Mouse (Mus musculus) midbrain, postnatal 0 days (tissue): ENCODE measurements around the gene Rit1. TPM values are rescaled to one million over a fixed set of nuclear protein-coding genes. Genes with fewer than 3 reads are reported as not detected.
"Not testable (repeated sequence)": the region's sequence is repeated elsewhere in the genome, so short reads cannot be mapped to it uniquely, and the experiment has no call there.

ENCODE experiments used
- ATAC-seq: fragments of 200-750 bp; cut with Nextera tagmentation; 2 replicates; pipeline ENCODE4 v1.8.0; 2017; ENCODE audit warnings: moderate number of reproducible peaks, mild to moderate bottlenecking, moderate TSS enrichment, moderate library complexity; ENCODE audit not compliant: low FRiP score
- DNase-seq: peaks from one replicate; pipeline ENCODE4 v3.0.0-alpha.2; 2015; ENCODE audit warnings: low spot score
- H3K27ac ChIP-seq: fragments of 300-500 bp; sonication (generic); 2 replicates; pipeline ENCODE4 v1.5.1; 2014; ENCODE audit warnings: low read depth, mild to moderate bottlenecking, low read length, mixed read lengths
- H3K27me3 ChIP-seq: fragments of 300-500 bp; sonication (generic); 2 replicates; pipeline ENCODE4 v1.6.1; 2014; ENCODE audit warnings: low read length, control low read depth, mixed read lengths; ENCODE audit not compliant: insufficient read depth
- H3K36me3 ChIP-seq: fragments of 300-500 bp; sonication (generic); 2 replicates; pipeline ENCODE4 v1.6.1; 2014; ENCODE audit warnings: low read length, control low read depth, mixed read lengths; ENCODE audit not compliant: insufficient read depth
- H3K4me1 ChIP-seq: fragments of 300-500 bp; sonication (generic); 2 replicates; pipeline ENCODE4 v1.6.1; 2014; ENCODE audit warnings: mild to moderate bottlenecking, control low read depth, antibody characterized with exemption, low read length, mixed read lengths; ENCODE audit not compliant: insufficient read depth
- H3K4me2 ChIP-seq: fragments of 300-500 bp; sonication (generic); 2 replicates; pipeline ENCODE4 v1.6.1; 2014; ENCODE audit warnings: low read depth, mild to moderate bottlenecking, low read length, mixed read lengths; ENCODE audit not compliant: poor library complexity, severe bottlenecking
- H3K4me3 ChIP-seq: fragments of 300-500 bp; sonication (generic); 2 replicates; pipeline ENCODE4 v1.5.1; 2014; ENCODE audit warnings: low read depth, mild to moderate bottlenecking, low read length, moderate library complexity
- H3K9ac ChIP-seq: fragments of 300-500 bp; sonication (generic); replicated peaks from 2 replicates; pipeline ENCODE4 v1.6.1; 2014; ENCODE audit warnings: mild to moderate bottlenecking, low read length, moderate library complexity, mixed read lengths; ENCODE audit not compliant: poor library complexity, severe bottlenecking
- H3K9me3 ChIP-seq: fragments of 300-500 bp; sonication (generic); 2 replicates; pipeline ENCODE4 v1.6.1; 2016; ENCODE audit warnings: low read length, control low read depth
- CTCF ChIP-seq: IDR thresholded peaks from 2 replicates; pipeline ENCODE4 v1.5.1; 2016; ENCODE audit warnings: antibody characterized with exemption, mild to moderate bottlenecking
- WGBS: fragments of 180-500 bp; shearing (Covaris S2); extraction: QIAGEN DNeasy Blood & Tissue Kit; methylation state at CpG from one replicate; pipeline ENCODE4 v1.1.7; 2014; 5-methylcytosine and 5-hydroxymethylcytosine counted together
- polyA plus RNA-seq: library from polyadenylated mRNA; unstranded; fragments of >200 nt; fragmentation: Nextera tagmentation; extraction: Ambion mirVana; gene quantifications from 2 replicates; pipeline ENCODE4 v1.2.1, GENCODE M21; 2015
- total RNA-seq: library from RNA; depleted of rRNA; stranded (reverse); fragments of >200 nt; gene quantifications from 2 replicates; pipeline ENCODE4 v1.2.3, GENCODE M21; 2014

Rit1 gene
- total and polyA plus RNA-seq, 2 experiments from 2014 or later = 73.5 to 88.3 TPM

GRCm38 (mm10) chr3:88761619-88762018 is 45.0 kb downstream of the Rit1 start:
- H3K4me2 ChIP-seq = no peak overlapping the region
- WGBS = 96% methylated on average over 19 of the region's 19 CpGs

GRCm38 (mm10) chr3:88762401-88762831 is 45.8 kb downstream of the Rit1 start:
- Histone ChIP-seq H3K4me3 (no peak overlapping the region), H3K27me3 (no peaks in the 10 kb centered on the region), H3K4me2 (no peak overlapping the region), H3K27ac (no peak overlapping the region), H3K9me3 (no peaks in the 10 kb centered on the region), H3K36me3 (peaks cover 38% of the 10 kb centered on the region; the same call in 1 of the 2 replicates), H3K4me1 (no peaks in the 10 kb centered on the region), H3K9ac (no peak overlapping the region)
- DNase-seq (no peak), ATAC-seq (no peak)
- peak; percentile 39 for TF ChIP-seq CTCF
- 31% methylated on average over 6 of the region's 6 CpGs for WGBS

More at GRCm38 (mm10) chr3:88761619-88762018, 45.0 kb downstream of the Rit1 start:
- no peaks in the 10 kb centered on the region for H3K9me3 ChIP-seq
- H3K27ac ChIP-seq = no peak overlapping the region
- H3K4me3 ChIP-seq = no peak overlapping the region
- H3K9ac ChIP-seq = no peak overlapping the region
- H3K27me3 ChIP-seq = no peaks in the 10 kb centered on the region
- H3K36me3 ChIP-seq = peaks cover 42% of the 10 kb centered on the region
- TF ChIP-seq CTCF = no peak
- H3K4me1 ChIP-seq = peaks cover 5% of the 10 kb centered on the region; the same call in 1 of the 2 replicates
- ATAC-seq = no peak
- DNase-seq = no peak

- 2% methylated on average over 18 of the region's 28 CpGs for WGBS
- peak; percentile 70 for ATAC-seq
Measured at GRCm38 (mm10) chr3:88771189-88771940, 54.7 kb downstream of the Rit1 start.

GRCm38 (mm10) chr3:88771941-88772280 is 55.3 kb downstream of the Rit1 start:
- peak overlapping the region; percentile 64 for H3K9ac ChIP-seq
- not testable (repeated sequence) for H3K27me3 ChIP-seq, H3K9me3 ChIP-seq, H3K36me3 ChIP-seq, ATAC-seq, DNase-seq, H3K4me1 ChIP-seq
- 7% methylated on average over 3 of the region's 6 CpGs for WGBS
- peak overlapping the region; percentile 77 for H3K27ac ChIP-seq
- H3K4me2 ChIP-seq = peak overlapping the region; percentile 28; the same call in 1 of the 2 replicates
- peak overlapping the region; percentile 44 for H3K4me3 ChIP-seq

More at GRCm38 (mm10) chr3:88771189-88771940, 54.7 kb downstream of the Rit1 start:
- peak overlapping the region; percentile 28; the same call in 1 of the 2 replicates for H3K4me2 ChIP-seq
- not testable (repeated sequence) for H3K27me3 ChIP-seq, H3K9me3 ChIP-seq, H3K4me1 ChIP-seq, H3K36me3 ChIP-seq
- peak overlapping the region; percentile 44 for H3K4me3 ChIP-seq
- H3K9ac ChIP-seq = peak overlapping the region; percentile 64
- peak; percentile 81 for DNase-seq
- peak overlapping the region; percentile 77 for H3K27ac ChIP-seq

- H3K36me3 ChIP-seq, H3K4me1 ChIP-seq, H3K9me3 ChIP-seq, H3K27ac ChIP-seq, H3K27me3 ChIP-seq, H3K9ac ChIP-seq, H3K4me2 ChIP-seq: not testable (repeated sequence)
- ATAC-seq (peak; percentile 86), DNase-seq (peak; percentile 90)
- H3K4me3 ChIP-seq = peak overlapping the region; percentile 44
- 0% methylated on average over 18 of the region's 19 CpGs for WGBS
Measured at GRCm38 (mm10) chr3:88772399-88772798, 55.8 kb downstream of the Rit1 start.

DNA sequence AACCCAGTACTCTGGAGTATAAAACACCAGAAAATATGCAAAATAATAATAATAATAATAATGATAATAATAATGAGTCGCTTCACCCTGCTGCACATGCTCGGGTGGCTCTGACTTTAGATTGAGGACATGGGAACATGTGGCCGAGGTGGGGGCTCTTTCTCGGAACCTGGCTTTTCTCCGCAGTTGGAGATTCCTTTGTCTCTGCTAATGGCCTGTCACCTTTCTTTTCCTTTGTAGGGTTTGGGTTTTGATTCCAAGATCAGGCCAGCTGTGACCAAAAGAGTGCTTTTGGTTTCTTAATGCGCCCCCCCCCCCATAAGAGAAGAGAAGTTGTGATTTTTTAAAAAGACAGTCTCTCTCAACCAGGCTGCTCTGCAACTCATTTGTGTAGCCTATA is 56.5 kb downstream of the Rit1 start:
- H3K9ac ChIP-seq, H3K27ac ChIP-seq, H3K4me3 ChIP-seq, ATAC-seq, H3K4me1 ChIP-seq, H3K36me3 ChIP-seq, H3K4me2 ChIP-seq, DNase-seq, H3K9me3 ChIP-seq, H3K27me3 ChIP-seq: not testable (repeated sequence)
- WGBS = 83% methylated on average over 6 of the region's 6 CpGs

- WGBS = 3% methylated on average over 28 of the region's 51 CpGs
- DNase-seq, H3K9ac ChIP-seq, H3K9me3 ChIP-seq, H3K27me3 ChIP-seq, H3K4me1 ChIP-seq, H3K36me3 ChIP-seq: not testable (repeated sequence)
- Histone ChIP-seq H3K27ac (peak within 1 kb of the TSS; percentile 59; the same call in 1 of the 2 replicates), H3K4me3 (peak within 1 kb of the TSS; percentile 29), H3K4me2 (peak within 1 kb of the TSS; percentile 18; the same call in 1 of the 2 replicates)
- peak; percentile 66 for ATAC-seq
Measured at GRCm38 (mm10) chr3:88774939-88775841, 58.6 kb downstream of the Rit1 start, which contains the start of gene Syt11. Gene Syt11, minus strand, starts transcription at chr3:88775164.
